Mouse (Mus musculus): ENCODE data around the gene Stxbp4.

Stxbp4 gene

GRCm38 (mm10) chr11:90558359-90559047, 79.4 kb downstream of the Stxbp4 start:
- no peak for DNase-seq (ENCODE audit: low read depth, low spot score)

- DNase-seq (ENCODE audit: low read depth, low spot score): no peak
Measured at GRCm38 (mm10) chr11:90556517-90556916, 81.4 kb downstream of the Stxbp4 start.

GRCm38 (mm10) chr11:90553963-90554362, 83.9 kb downstream of the Stxbp4 start:
- no peak for DNase-seq (ENCODE audit: low read depth, low spot score)

- no peak for DNase-seq (ENCODE audit: low read depth, low spot score)
Measured at GRCm38 (mm10) chr11:90552303-90553201, 85.3 kb downstream of the Stxbp4 start.

- no peak for DNase-seq (ENCODE audit: low read depth, low spot score)
Measured at GRCm38 (mm10) chr11:90548560-90548959, 89.3 kb downstream of the Stxbp4 start.

- DNase-seq (ENCODE audit: low read depth, low spot score): no peak
Measured at GRCm38 (mm10) chr11:90538636-90539263, 99.1 kb downstream of the Stxbp4 start.

- no peak for DNase-seq (ENCODE audit: low read depth, low spot score)
Measured at GRCm38 (mm10) chr11:90525311-90525710, 112.6 kb downstream of the Stxbp4 start.

- no peak for DNase-seq (ENCODE audit: low read depth, low spot score)
Measured at GRCm38 (mm10) chr11:90521040-90521439, 116.8 kb downstream of the Stxbp4 start.

- no peak for DNase-seq (ENCODE audit: low read depth, low spot score)
Measured at GRCm38 (mm10) chr11:90517750-90518149, 120.1 kb downstream of the Stxbp4 start.

GRCm38 (mm10) chr11:90512538-90513219, 125.2 kb downstream of the Stxbp4 start:
- DNase-seq (ENCODE audit: low read depth, low spot score): no peak

GRCm38 (mm10) chr11:90501846-90502245, 136.0 kb downstream of the Stxbp4 start:
- no peak for DNase-seq (ENCODE audit: low read depth, low spot score)

GRCm38 (mm10) chr11:90499918-90500317, 138.0 kb downstream of the Stxbp4 start:
- DNase-seq (ENCODE audit: low read depth, low spot score): no peak

- DNase-seq (ENCODE audit: low read depth, low spot score): no peak
Measured at GRCm38 (mm10) chr11:90498461-90498860, 139.4 kb downstream of the Stxbp4 start.

- DNase-seq (ENCODE audit: low read depth, low spot score): no peak
Measured at GRCm38 (mm10) chr11:90494981-90495380, 142.9 kb downstream of the Stxbp4 start.

GRCm38 (mm10) chr11:90492511-90492910, 145.4 kb downstream of the Stxbp4 start:
- DNase-seq (ENCODE audit: low read depth, low spot score): no peak

GRCm38 (mm10) chr11:90489166-90489565, 148.7 kb downstream of the Stxbp4 start:
- no peak for DNase-seq (ENCODE audit: low read depth, low spot score)

- DNase-seq (ENCODE audit: low read depth, low spot score): no peak
Measured at GRCm38 (mm10) chr11:90487686-90488085, 150.2 kb downstream of the Stxbp4 start.

- DNase-seq (ENCODE audit: low read depth, low spot score): no peak
Measured at GRCm38 (mm10) chr11:90484750-90485637, 152.9 kb downstream of the Stxbp4 start.

GRCm38 (mm10) chr11:90483766-90484165, 154.1 kb downstream of the Stxbp4 start:
- DNase-seq (ENCODE audit: low read depth, low spot score): no peak

- no peak for DNase-seq (ENCODE audit: low read depth, low spot score)
Measured at GRCm38 (mm10) chr11:90481828-90482227, 156.1 kb downstream of the Stxbp4 start.

GRCm38 (mm10) chr11:90470271-90470670, 167.6 kb downstream of the Stxbp4 start:
- DNase-seq (ENCODE audit: low read depth, low spot score): no peak
